Mouse (Mus musculus) hindbrain, postnatal 0 days (tissue): ENCODE data around the gene Gfod1. TPM values are rescaled to one million over a fixed set of nuclear protein-coding genes. Genes with fewer than 3 reads are reported as not detected.

ENCODE experiments used
- ATAC-seq: fragments of 200-750 bp; cut with Nextera tagmentation; 2 replicates; pipeline ENCODE4 v1.8.0; 2017; ENCODE audit warnings: mild to moderate bottlenecking, moderate TSS enrichment, moderate library complexity
- DNase-seq: peaks from one replicate; pipeline ENCODE4 v3.0.0-alpha.2; 2015; ENCODE audit warnings: low spot score
- H3K27ac ChIP-seq: fragments of 300-500 bp; sonication (generic); 2 replicates; pipeline ENCODE4 v1.5.1; 2014; ENCODE audit warnings: mild to moderate bottlenecking
- H3K27me3 ChIP-seq: fragments of 300-500 bp; sonication (generic); 2 replicates; pipeline ENCODE4 v1.6.1; 2014; ENCODE audit warnings: low read length, mixed read lengths; ENCODE audit not compliant: insufficient read depth
- H3K36me3 ChIP-seq: fragments of 300-500 bp; sonication (generic); 2 replicates; pipeline ENCODE4 v1.6.1; 2014; ENCODE audit warnings: low read length, mixed read lengths; ENCODE audit not compliant: insufficient read depth
- H3K4me1 ChIP-seq: fragments of 300-500 bp; sonication (generic); 2 replicates; pipeline ENCODE4 v1.6.1; 2014; ENCODE audit warnings: antibody characterized with exemption, low read length, mixed read lengths; ENCODE audit not compliant: insufficient read depth
- H3K4me2 ChIP-seq: fragments of 300-500 bp; sonication (generic); 2 replicates; pipeline ENCODE4 v1.6.1; 2014; ENCODE audit warnings: low read depth, mild to moderate bottlenecking, low read length, moderate library complexity, mixed read lengths
- H3K4me3 ChIP-seq: fragments of 300-500 bp; sonication (generic); 2 replicates; pipeline ENCODE4 v1.5.1; 2014; ENCODE audit warnings: low read length
- H3K9ac ChIP-seq: fragments of 300-500 bp; sonication (generic); replicated peaks from 2 replicates; pipeline ENCODE4 v1.6.1; 2014; ENCODE audit warnings: mild to moderate bottlenecking, low read length, moderate library complexity, mixed read lengths
- H3K9me3 ChIP-seq: fragments of 300-500 bp; sonication (generic); 2 replicates; pipeline ENCODE4 v1.6.1; 2016; ENCODE audit warnings: low read length, mixed read lengths
- CTCF ChIP-seq: IDR thresholded peaks from 2 replicates; pipeline ENCODE4 v1.5.1; 2016; ENCODE audit warnings: antibody characterized with exemption, control low read depth, low read depth
- WGBS: fragments of 180-500 bp; shearing (Covaris S2); extraction: QIAGEN DNeasy Blood & Tissue Kit; methylation state at CpG from one replicate; pipeline ENCODE4 v1.1.7; 2014; 5-methylcytosine and 5-hydroxymethylcytosine counted together
- polyA plus RNA-seq: library from polyadenylated mRNA; unstranded; fragments of >200 nt; fragmentation: Nextera tagmentation; extraction: Ambion mirVana; gene quantifications from 2 replicates; pipeline ENCODE4 v1.2.1, GENCODE M21; 2015
- total RNA-seq: library from RNA; depleted of rRNA; stranded (reverse); fragments of >200 nt; gene quantifications from 2 replicates; pipeline ENCODE4 v1.2.3, GENCODE M21; 2014

Gfod1 gene
- total and polyA plus RNA-seq, 2 experiments from 2014 or later, result 2.6 to 26.3 TPM

- H3K9ac ChIP-seq, result no peak overlapping the region
- no peak for DNase-seq
- H3K4me2 ChIP-seq, result no peak overlapping the region
- no peaks in the 10 kb centered on the region for H3K36me3 ChIP-seq
- no peak overlapping the region for H3K4me3 ChIP-seq
- no peak for ATAC-seq
- TF ChIP-seq CTCF, result no peak
- no peaks in the 10 kb centered on the region for H3K9me3 ChIP-seq
- no peak overlapping the region for H3K27ac ChIP-seq
- no peaks in the 10 kb centered on the region for H3K27me3 ChIP-seq
- 86% methylated on average over 12 of the region's 12 CpGs for WGBS
- H3K4me1 ChIP-seq, result 0 out of 2 replicates have a peak, but pooled peaks cover 3% of the 10 kb centered on the region
Measured at GRCm38 (mm10) chr13:43336425-43337221, 32.7 kb upstream of the Gfod1 start.

GRCm38 (mm10) chr13:43332591-43332990 is 28.6 kb upstream of the Gfod1 start:
- H3K27me3 ChIP-seq, result no peaks in the 10 kb centered on the region
- no peaks in the 10 kb centered on the region for H3K36me3 ChIP-seq
- ATAC-seq (no peak), DNase-seq (peak; percentile 20)
- no peak overlapping the region for H3K9ac ChIP-seq
- TF ChIP-seq CTCF, result peak; percentile 29
- WGBS, result 42% methylated on average over 7 of the region's 7 CpGs
- H3K9me3 ChIP-seq, result no peaks in the 10 kb centered on the region
- no peaks in the 10 kb centered on the region for H3K4me1 ChIP-seq
- H3K27ac ChIP-seq, result no peak overlapping the region
- H3K4me3 ChIP-seq, result no peak overlapping the region
- H3K4me2 ChIP-seq, result no peak overlapping the region

- ATAC-seq (no peak), DNase-seq (no peak)
- Histone ChIP-seq H3K36me3 (no peaks in the 10 kb centered on the region), H3K4me2 (no peak overlapping the region), H3K9ac (no peak overlapping the region), H3K9me3 (no peaks in the 10 kb centered on the region), H3K4me3 (no peak overlapping the region), H3K27me3 (no peaks in the 10 kb centered on the region), H3K4me1 (no peaks in the 10 kb centered on the region), H3K27ac (no peak overlapping the region)
- no peak for TF ChIP-seq CTCF
- WGBS, result 73% methylated on average over 11 of the region's 11 CpGs
Measured at GRCm38 (mm10) chr13:43331721-43332444, 27.9 kb upstream of the Gfod1 start.

GRCm38 (mm10) chr13:43325427-43325826 is 21.5 kb upstream of the Gfod1 start:
- no peak overlapping the region for H3K27ac ChIP-seq
- no peak overlapping the region for H3K4me2 ChIP-seq
- TF ChIP-seq CTCF, result no peak
- ATAC-seq (no peak), DNase-seq (no peak)
- 74% methylated on average over 1 of the region's 1 CpGs for WGBS
- H3K36me3 ChIP-seq, result no peaks in the 10 kb centered on the region
- no peaks in the 10 kb centered on the region for H3K27me3 ChIP-seq
- no peaks in the 10 kb centered on the region for H3K9me3 ChIP-seq
- H3K4me1 ChIP-seq, result no peaks in the 10 kb centered on the region
- H3K4me3 ChIP-seq, result no peak overlapping the region
- H3K9ac ChIP-seq, result no peak overlapping the region

- 83% methylated on average over 2 of the region's 2 CpGs for WGBS
- no peaks in the 10 kb centered on the region for H3K36me3 ChIP-seq
- no peak for ATAC-seq
Measured at GRCm38 (mm10) chr13:43321492-43321891, 17.5 kb upstream of the Gfod1 start.

GRCm38 (mm10) chr13:43319396-43319795 is 15.4 kb upstream of the Gfod1 start:
- no peak overlapping the region for H3K4me2 ChIP-seq
- ATAC-seq, result no peak
- H3K4me3 ChIP-seq, result no peak overlapping the region
- 80% methylated on average over 3 of the region's 3 CpGs for WGBS
- H3K4me1 ChIP-seq, result no peaks in the 10 kb centered on the region
- H3K9ac ChIP-seq, result no peak overlapping the region
- H3K27ac ChIP-seq, result no peak overlapping the region
- H3K9me3 ChIP-seq, result no peaks in the 10 kb centered on the region
- no peak for DNase-seq
- TF ChIP-seq CTCF, result no peak
- no peaks in the 10 kb centered on the region for H3K27me3 ChIP-seq
- no peaks in the 10 kb centered on the region for H3K36me3 ChIP-seq

More at GRCm38 (mm10) chr13:43321492-43321891, 17.5 kb upstream of the Gfod1 start:
- Histone ChIP-seq H3K9ac (no peak overlapping the region), H3K4me1 (no peaks in the 10 kb centered on the region), H3K27ac (no peak overlapping the region), H3K4me3 (no peak overlapping the region), H3K9me3 (no peaks in the 10 kb centered on the region), H3K27me3 (no peaks in the 10 kb centered on the region), H3K4me2 (no peak overlapping the region)
- no peak for DNase-seq
- TF ChIP-seq CTCF, result no peak
